Mouse (Mus musculus): Measurements from ENCODE around the gene Prtn3.
A peak's percentile ranks its signal among the peaks of the same experiment; 100 is the strongest.

- TF ChIP-seq POLR2A (IDR thresholded peaks at IDR 0.05; ENCODE audit: borderline replicate concordance, extremely low read depth, low read depth, low read length), result peak; percentile 90
- no peak for TF ChIP-seq CTCF (IDR thresholded peaks at IDR 0.05; ENCODE audit: insufficient read depth, low read length)
These were observed 42.7 kb downstream of the Prtn3 start, which contains the start of gene Kiss1r for GRCm38 (mm10) chr10:79916808-79917531.
